Mouse (Mus musculus): ENCODE data around the gene Il21r.

Il21r gene

GRCm38 (mm10) chr7:125649013-125649412 is 45.8 kb downstream of the Il21r start:
- DNase-seq, result no peak

- no peak for DNase-seq
These were observed 54.3 kb downstream of the Il21r start for GRCm38 (mm10) chr7:125657511-125657910.

GRCm38 (mm10) chr7:125663654-125664053 is 60.4 kb downstream of the Il21r start:
- no peak for DNase-seq

- no peak for DNase-seq
These were observed 67.6 kb downstream of the Il21r start for GRCm38 (mm10) chr7:125670865-125671264.

- no peak for DNase-seq
These were observed 68.2 kb downstream of the Il21r start for GRCm38 (mm10) chr7:125671396-125671795.

GRCm38 (mm10) chr7:125674916-125675315 is 71.7 kb downstream of the Il21r start:
- peak; percentile 63 for DNase-seq

- DNase-seq, result no peak
These were observed 75.5 kb downstream of the Il21r start for GRCm38 (mm10) chr7:125678756-125679155.

GRCm38 (mm10) chr7:125679936-125680335 is 76.7 kb downstream of the Il21r start:
- DNase-seq, result no peak
